Mouse (Mus musculus) Patski (cell line): ENCODE data around the gene Reln. TPM values are rescaled to one million over a fixed set of nuclear protein-coding genes. Genes with fewer than 3 reads are reported as not detected.

Source experiments
- ATAC-seq: fragments of 100-300 bp; one replicate; pipeline ENCODE4 v1.8.0; 2021
- CTCF ChIA-PET: fragments of 350-600 bp; sonication (Branson Sonifier 250); formaldehyde crosslinking; loops from one replicate; lab custom pipeline; 2022; ENCODE audit warnings: inconsistent platforms; lab: Charles Lee
- POLR2A ChIA-PET: fragments of 350-600 bp; sonication (Branson Sonifier 250); formaldehyde crosslinking; loops from one replicate; lab custom pipeline; 2022; ENCODE audit warnings: antibody characterized with exemption, inconsistent platforms; lab: Charles Lee
- DNase-seq: peaks from one replicate; pipeline ENCODE4 v3.0.0-alpha.2; 2011; ENCODE audit warnings: low read depth, low spot score
- H3K27me3 ChIP-seq: fragments of 371-371 bp; one replicate; pipeline ENCODE4 v1.5.1; 2021
- CTCF ChIP-seq: fragments of 100-300 bp; IDR thresholded peaks from one replicate; pipeline ENCODE4 v1.5.1; 2021
- in situ Hi-C: fragments of 300-500 bp; cut with MboI; formaldehyde crosslinking; loops from 3 replicates; pipeline ENCODE4 v1.11.1; 2018; ENCODE audit warnings: low pct_unique_long_range_greater_than_20kb, mixed read lengths
- polyA plus RNA-seq: library from polyadenylated mRNA; unstranded; gene quantifications from one replicate; pipeline ENCODE4 v1.2.3, GENCODE M21; 2021

Gene Reln
- not detected for polyA plus RNA-seq

GRCm38 (mm10) chr5:22344556-22344975 is at the start of gene Reln:
Gene Reln, minus strand, starts transcription at chr5:22344702.
- POLR2A ChIA-PET, result no interaction called here
- DNase-seq, result no peak
- CTCF ChIA-PET, result no interaction called here
- H3K27me3 ChIP-seq, result peaks cover 50% of the 10 kb centered on the region
- ATAC-seq, result peak; percentile 5
- in situ Hi-C loops, result no loop called here
- TF ChIP-seq CTCF, result no peak

DNA sequence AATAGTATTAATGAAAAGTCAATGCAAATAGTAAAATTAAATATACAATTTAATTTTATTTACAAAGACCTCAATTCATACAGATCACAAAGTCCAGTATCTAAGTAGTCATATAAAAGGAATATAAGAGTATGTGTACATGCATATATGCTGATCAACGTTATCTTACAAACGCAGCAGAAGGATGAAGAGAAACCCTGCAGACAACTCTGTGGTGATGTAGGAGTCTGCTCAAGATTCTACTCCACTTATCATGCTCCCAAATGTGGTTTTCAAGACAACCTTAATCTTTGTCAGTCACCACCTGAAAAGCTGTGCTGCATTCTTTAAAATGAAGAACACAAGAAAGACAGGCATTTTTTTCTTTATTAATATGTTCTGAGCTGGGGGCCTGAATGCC is 44.0 kb upstream of the Reln start:
- no peak for TF ChIP-seq CTCF
- CTCF ChIA-PET, result no interaction called here
- DNase-seq, result no peak

GRCm38 (mm10) chr5:22360510-22360909 is 16.0 kb upstream of the Reln start:
- ATAC-seq (no peak), DNase-seq (no peak)
- in situ Hi-C loops, result no loop called here
- POLR2A ChIA-PET, result no interaction called here
- CTCF ChIA-PET, result no interaction called here
- peaks cover 6% of the 10 kb centered on the region for H3K27me3 ChIP-seq
- TF ChIP-seq CTCF, result no peak

More for the DNA sequence above, 44.0 kb upstream of the Reln start:
- in situ Hi-C loops, result no loop called here
- POLR2A ChIA-PET, result no interaction called here
- ATAC-seq, result no peak
- peaks cover 11% of the 10 kb centered on the region for H3K27me3 ChIP-seq

DNA sequence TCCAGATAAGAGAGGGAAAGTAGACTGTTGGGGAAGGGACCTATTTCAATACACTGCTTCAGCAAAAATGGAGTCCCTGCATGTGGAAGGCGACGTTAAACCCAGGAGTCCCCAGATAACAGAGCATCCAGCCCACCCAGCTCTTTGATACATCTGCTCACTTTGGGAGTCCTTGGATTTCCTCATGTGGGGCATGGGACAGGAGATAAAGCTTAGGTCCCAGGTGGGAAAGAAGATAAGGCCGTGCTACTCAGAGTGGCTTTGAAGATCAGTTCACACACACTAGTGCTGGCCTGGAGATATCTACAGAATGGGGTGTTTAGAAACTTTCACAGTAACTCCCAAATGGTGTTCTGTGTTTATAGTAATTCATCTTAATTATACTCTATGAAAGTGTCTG is 3.9 kb upstream of the Reln start:
- TF ChIP-seq CTCF, result no peak
- DNase-seq (no peak), ATAC-seq (no peak)
- H3K27me3 ChIP-seq, result peaks cover 23% of the 10 kb centered on the region
- ChIA-PET POLR2A (no interaction called here), CTCF (interaction anchor here (1.0 kb wide), 1 partner anchor 30 kb away, joined by 4 read pairs; no protein-coding TSS in a partner anchor)
- in situ Hi-C loops, result no loop called here

DNA sequence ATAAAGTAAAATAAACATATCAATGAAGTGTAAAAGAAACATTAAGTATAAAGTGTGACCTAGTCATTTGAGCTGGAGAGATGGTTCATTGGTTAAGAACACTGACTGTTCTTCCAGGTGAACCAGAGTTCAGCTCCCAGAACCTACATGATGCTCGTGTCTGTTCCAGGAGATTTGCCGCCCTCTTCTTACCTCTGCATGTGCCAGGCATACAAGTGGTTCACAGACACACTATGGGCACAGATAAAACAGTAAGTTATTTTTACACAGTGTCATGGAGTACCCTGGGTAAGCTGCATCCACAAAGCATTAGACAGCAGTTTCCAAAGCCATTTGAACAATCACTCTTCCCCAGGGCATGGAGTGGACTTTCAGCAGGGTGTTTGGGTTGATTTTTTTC is 3.2 kb upstream of the Reln start:
- in situ Hi-C loops, result no loop called here
- DNase-seq (no peak), ATAC-seq (no peak)
- peaks cover 30% of the 10 kb centered on the region for H3K27me3 ChIP-seq
- TF ChIP-seq CTCF, result no peak
- ChIA-PET CTCF (interaction anchor here (1.0 kb wide), 1 partner anchor 31 kb away, joined by 4 read pairs; no protein-coding TSS in a partner anchor), POLR2A (no interaction called here)

DNA sequence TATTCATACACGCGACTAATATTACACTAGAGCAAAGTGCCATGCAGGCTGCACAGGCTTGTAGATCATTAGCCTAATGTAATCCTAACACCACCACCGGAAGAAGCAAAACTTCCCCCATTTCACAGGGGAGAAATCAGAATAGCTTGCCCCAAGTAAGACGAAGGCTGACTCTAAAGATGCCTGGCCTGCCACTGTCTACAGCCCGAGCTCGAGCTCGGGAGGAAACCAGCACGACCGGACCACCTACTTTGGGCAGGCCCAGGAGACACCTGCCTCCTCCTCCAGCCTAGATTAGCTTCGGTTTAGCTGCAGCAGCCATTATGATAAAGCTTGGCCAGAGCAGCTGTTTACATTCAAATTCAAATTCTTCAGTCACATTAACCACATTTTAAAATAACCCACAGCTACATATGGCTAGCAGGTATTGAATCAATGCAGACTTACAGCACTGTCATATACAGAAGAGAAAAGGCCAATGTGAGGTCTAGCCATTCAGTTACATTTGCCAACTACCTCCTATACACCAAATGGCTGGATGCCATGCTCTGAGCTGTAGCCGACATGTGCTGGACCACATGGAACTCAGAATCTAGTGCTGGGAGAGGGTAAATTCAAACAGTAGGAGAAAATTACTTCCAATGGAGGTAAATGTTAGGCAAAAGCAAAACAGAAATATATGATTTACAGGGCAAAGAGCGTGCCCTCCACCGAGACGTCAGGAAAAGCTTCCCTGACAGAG is 1.6 kb upstream of the Reln start:
- POLR2A ChIA-PET, result no interaction called here
- ATAC-seq (no peak), DNase-seq (no peak)
- CTCF ChIA-PET, result no interaction called here
- TF ChIP-seq CTCF, result no peak
- H3K27me3 ChIP-seq, result peaks cover 37% of the 10 kb centered on the region
- in situ Hi-C loops, result no loop called here

DNA sequence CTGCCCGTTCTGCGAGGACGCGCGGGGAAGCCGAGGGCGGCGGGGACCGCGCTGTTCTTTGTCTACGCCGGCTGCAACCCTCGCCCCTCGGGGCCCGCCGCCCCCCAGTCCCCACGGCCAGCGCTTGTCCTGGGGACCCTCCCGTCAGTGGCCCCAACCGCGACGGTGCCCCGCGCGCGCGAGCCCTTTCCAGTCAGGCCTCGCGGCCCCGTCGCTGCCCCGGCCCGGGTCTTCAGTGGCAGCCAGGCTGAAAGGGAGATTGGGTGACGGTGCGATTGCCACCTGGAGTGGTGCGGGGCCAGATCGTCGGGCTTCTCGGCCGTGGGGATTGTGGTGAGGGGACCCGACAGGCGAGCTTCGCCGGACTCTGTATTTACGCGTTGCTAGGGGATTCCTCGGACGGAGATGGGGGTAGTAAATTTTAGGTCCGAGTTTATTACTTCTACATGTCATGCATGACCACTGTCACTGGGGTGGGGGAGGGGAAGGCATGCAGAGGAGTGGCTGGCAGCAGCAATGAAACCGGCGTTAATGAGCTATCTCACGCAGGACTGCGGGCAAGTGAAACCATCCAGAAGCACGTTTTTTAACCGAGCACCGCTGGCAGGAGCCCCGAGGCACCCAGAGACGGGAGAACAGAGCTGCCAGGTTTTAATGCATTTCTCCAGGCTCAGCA is 612 bp upstream of the Reln start:
- in situ Hi-C loops, result no loop called here
- no peak for ATAC-seq
- ChIA-PET CTCF (no interaction called here), POLR2A (no interaction called here)
- peaks cover 46% of the 10 kb centered on the region for H3K27me3 ChIP-seq
- TF ChIP-seq CTCF, result no peak
- DNase-seq, result no peak

DNA sequence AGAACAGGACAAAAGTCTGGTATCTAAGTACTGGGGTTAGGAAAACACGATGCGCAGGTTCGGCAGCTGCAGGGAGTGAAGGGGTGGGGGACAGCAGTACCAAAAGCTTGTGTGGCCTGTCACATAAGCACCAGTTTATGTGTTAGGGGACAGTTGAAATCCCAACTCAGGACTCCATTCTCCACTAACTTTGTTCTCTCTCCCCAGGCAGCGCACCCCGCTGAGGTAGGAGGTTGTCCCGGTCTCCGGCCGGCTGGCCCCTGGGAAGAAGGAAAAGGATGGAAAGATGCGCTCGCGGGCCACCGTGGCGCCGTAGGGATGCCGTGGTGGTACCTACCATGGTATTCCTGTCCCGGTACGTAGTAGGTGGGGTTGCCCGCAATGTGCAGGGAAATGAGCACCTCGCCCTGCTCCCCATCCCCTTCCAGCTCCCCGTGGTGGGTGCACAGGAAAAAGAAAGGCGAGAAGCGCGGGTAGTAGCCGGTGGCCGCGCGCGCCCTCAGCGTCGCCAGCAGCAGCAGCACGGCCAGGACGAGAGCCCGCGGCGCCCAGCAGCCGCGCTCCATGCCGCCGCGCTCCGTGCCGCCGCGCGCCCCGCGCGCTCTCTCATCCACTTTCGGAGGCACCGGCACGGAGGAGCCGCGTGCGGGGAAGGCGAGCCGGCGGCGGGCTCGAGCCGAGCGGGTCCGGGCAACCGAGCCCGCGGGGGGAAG is 503 bp downstream of the Reln start:
- CTCF ChIA-PET, result no interaction called here
- H3K27me3 ChIP-seq, result peaks cover 55% of the 10 kb centered on the region
- POLR2A ChIA-PET, result no interaction called here
- TF ChIP-seq CTCF, result no peak
- DNase-seq (no peak), ATAC-seq (peak; percentile 16)
- in situ Hi-C loops, result no loop called here

GRCm38 (mm10) chr5:22343536-22343842 is 1.0 kb downstream of the Reln start:
- CTCF ChIA-PET, result no interaction called here

DNA sequence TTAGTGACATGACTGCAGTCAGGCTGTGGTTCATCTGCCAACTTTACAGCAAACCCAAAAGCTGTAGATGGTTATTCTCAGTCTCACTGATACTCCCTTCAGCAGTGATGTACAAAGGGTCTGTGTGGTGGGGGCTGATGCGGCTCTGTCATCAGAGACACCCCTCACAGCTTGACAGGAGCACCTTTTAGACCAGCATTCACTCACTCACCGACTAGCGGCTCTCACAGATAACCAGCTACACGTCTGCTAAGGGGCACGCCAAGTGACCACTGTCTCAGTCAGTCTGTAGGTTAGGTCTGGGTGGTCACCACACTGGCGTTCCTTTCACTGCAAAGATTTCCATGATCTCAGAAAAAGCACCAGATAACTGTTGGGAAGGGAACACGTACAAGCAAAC is 2.0 kb downstream of the Reln start:
- in situ Hi-C loops, result no loop called here
- POLR2A ChIA-PET, result no interaction called here
- DNase-seq (no peak), ATAC-seq (no peak)
- H3K27me3 ChIP-seq, result peaks cover 56% of the 10 kb centered on the region
- TF ChIP-seq CTCF, result no peak
- CTCF ChIA-PET, result no interaction called here

More at GRCm38 (mm10) chr5:22343536-22343842, 1.0 kb downstream of the Reln start:
- peaks cover 56% of the 10 kb centered on the region for H3K27me3 ChIP-seq
- TF ChIP-seq CTCF, result no peak
- no peak for ATAC-seq
- in situ Hi-C loops, result no loop called here
- POLR2A ChIA-PET, result no interaction called here
- no peak for DNase-seq

DNA sequence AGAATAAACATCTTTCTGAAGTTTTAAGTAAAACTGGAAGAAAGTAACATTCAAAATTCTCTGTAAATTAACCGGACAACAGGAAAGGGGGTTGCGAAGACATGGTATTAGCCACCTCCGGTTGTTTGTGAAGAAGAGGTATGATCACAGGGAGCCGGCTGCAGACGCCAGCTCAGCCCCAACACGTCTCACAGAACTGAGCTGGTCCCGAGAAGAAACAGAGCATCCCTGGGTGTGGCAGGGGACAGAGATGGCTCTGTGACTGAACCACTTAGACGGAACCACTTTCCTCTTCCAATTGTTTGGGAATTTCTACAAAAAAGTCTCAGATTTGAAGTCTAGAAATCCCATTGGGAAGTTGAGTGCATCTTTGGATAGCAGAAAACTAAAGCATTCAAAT is 3.5 kb downstream of the Reln start:
- ChIA-PET POLR2A (no interaction called here), CTCF (interaction anchor here (0.9 to 1.1 kb wide), 2 partner anchors 9 to 10 kb away, joined by 3 read pairs; no protein-coding TSS in a partner anchor)
- H3K27me3 ChIP-seq, result peaks cover 56% of the 10 kb centered on the region
- DNase-seq (no peak), ATAC-seq (no peak)
- TF ChIP-seq CTCF, result no peak
- in situ Hi-C loops, result no loop called here
